Mouse (Mus musculus): ENCODE data around the gene Zc3h13. TPM values are rescaled to one million over a fixed set of nuclear protein-coding genes. Genes with fewer than 3 reads are reported as not detected.

Gene Zc3h13
- polyA plus RNA-seq, 1 experiment from 2014 or later = 38.5 TPM

GRCm38 (mm10) chr14:75309336-75309992 is 25.3 kb downstream of the Zc3h13 start:
- no peak overlapping the region for H3K4me2 ChIP-seq (ENCODE audit: low read length)
- no peaks in the 10 kb centered on the region for H3K4me1 ChIP-seq (ENCODE audit: control insufficient read depth, insufficient read depth, low read depth, low read length)
- no peak overlapping the region for H3K27ac ChIP-seq (ENCODE audit: low read depth, low read length)
- ATAC-seq = no peak
- 65% methylated on average over 5 of the region's 5 CpGs for WGBS
- no peak overlapping the region for H3K9ac ChIP-seq (ENCODE audit: low read depth, low read length)
- no peak overlapping the region for H3K4me3 ChIP-seq (ENCODE audit: low read length)
- no peaks in the 10 kb centered on the region for H3K9me3 ChIP-seq (ENCODE audit: control insufficient read depth, low read length)
- no peaks in the 10 kb centered on the region for H3K36me3 ChIP-seq (ENCODE audit: control insufficient read depth, insufficient read depth, low read length)
- H3K27me3 ChIP-seq (replicated peaks; ENCODE audit: control insufficient read depth, insufficient read depth, low read length) = no peaks in the 10 kb centered on the region

GRCm38 (mm10) chr14:75314484-75314883 is 30.3 kb downstream of the Zc3h13 start:
- Histone ChIP-seq H3K9me3 (ENCODE audit: control insufficient read depth, low read length) (no peaks in the 10 kb centered on the region), H3K4me1 (ENCODE audit: control insufficient read depth, insufficient read depth, low read depth, low read length) (no peaks in the 10 kb centered on the region), H3K27ac (ENCODE audit: low read depth, low read length) (no peak overlapping the region), H3K27me3 (replicated peaks; ENCODE audit: control insufficient read depth, insufficient read depth, low read length) (no peaks in the 10 kb centered on the region), H3K9ac (ENCODE audit: low read depth, low read length) (no peak overlapping the region), H3K4me2 (ENCODE audit: low read length) (no peak overlapping the region), H3K36me3 (ENCODE audit: control insufficient read depth, insufficient read depth, low read length) (no peaks in the 10 kb centered on the region), H3K4me3 (ENCODE audit: low read length) (no peak overlapping the region)
- ATAC-seq = no peak
- WGBS = 78% methylated on average over 2 of the region's 2 CpGs

- Histone ChIP-seq H3K4me2 (ENCODE audit: low read length) (no peak overlapping the region), H3K27me3 (replicated peaks; ENCODE audit: control insufficient read depth, insufficient read depth, low read length) (no peaks in the 10 kb centered on the region), H3K9ac (ENCODE audit: low read depth, low read length) (no peak overlapping the region), H3K36me3 (ENCODE audit: control insufficient read depth, insufficient read depth, low read length) (peaks cover 19% of the 10 kb centered on the region), H3K4me3 (ENCODE audit: low read length) (no peak overlapping the region), H3K4me1 (ENCODE audit: control insufficient read depth, insufficient read depth, low read depth, low read length) (no peaks in the 10 kb centered on the region), H3K27ac (ENCODE audit: low read depth, low read length) (no peak overlapping the region), H3K9me3 (ENCODE audit: control insufficient read depth, low read length) (no peaks in the 10 kb centered on the region)
- 95% methylated on average over 2 of the region's 2 CpGs for WGBS
- no peak for ATAC-seq
Observed at GRCm38 (mm10) chr14:75318736-75319135, 34.6 kb downstream of the Zc3h13 start.

- Histone ChIP-seq H3K4me3 (ENCODE audit: low read length) (no peak overlapping the region), H3K27me3 (replicated peaks; ENCODE audit: control insufficient read depth, insufficient read depth, low read length) (no peaks in the 10 kb centered on the region), H3K9ac (ENCODE audit: low read depth, low read length) (no peak overlapping the region), H3K4me2 (ENCODE audit: low read length) (no peak overlapping the region), H3K27ac (ENCODE audit: low read depth, low read length) (no peak overlapping the region), H3K4me1 (ENCODE audit: control insufficient read depth, insufficient read depth, low read depth, low read length) (no peaks in the 10 kb centered on the region), H3K9me3 (ENCODE audit: control insufficient read depth, low read length) (no peaks in the 10 kb centered on the region), H3K36me3 (ENCODE audit: control insufficient read depth, insufficient read depth, low read length) (peaks cover 21% of the 10 kb centered on the region)
- ATAC-seq = no peak
- 95% methylated on average over 5 of the region's 5 CpGs for WGBS
Observed at GRCm38 (mm10) chr14:75320269-75320668, 36.1 kb downstream of the Zc3h13 start.

GRCm38 (mm10) chr14:75323354-75323753 is 39.2 kb downstream of the Zc3h13 start:
- no peak overlapping the region for H3K27ac ChIP-seq (ENCODE audit: low read depth, low read length)
- H3K9ac ChIP-seq (ENCODE audit: low read depth, low read length) = no peak overlapping the region
- no peak overlapping the region for H3K4me2 ChIP-seq (ENCODE audit: low read length)
- no peaks in the 10 kb centered on the region for H3K4me1 ChIP-seq (ENCODE audit: control insufficient read depth, insufficient read depth, low read depth, low read length)
- no peaks in the 10 kb centered on the region for H3K27me3 ChIP-seq (replicated peaks; ENCODE audit: control insufficient read depth, insufficient read depth, low read length)
- H3K4me3 ChIP-seq (ENCODE audit: low read length) = no peak overlapping the region
- no peaks in the 10 kb centered on the region for H3K9me3 ChIP-seq (ENCODE audit: control insufficient read depth, low read length)
- no peak for ATAC-seq
- WGBS = 96% methylated on average over 32 of the region's 32 CpGs
- peaks cover 24% of the 10 kb centered on the region for H3K36me3 ChIP-seq (ENCODE audit: control insufficient read depth, insufficient read depth, low read length)

- 81% methylated on average over 8 of the region's 8 CpGs for WGBS
Observed at GRCm38 (mm10) chr14:75328062-75328461, 43.9 kb downstream of the Zc3h13 start.

GRCm38 (mm10) chr14:75330621-75331020 is 46.4 kb downstream of the Zc3h13 start:
- Histone ChIP-seq H3K4me1 (ENCODE audit: control insufficient read depth, insufficient read depth, low read depth, low read length) (no peaks in the 10 kb centered on the region), H3K4me3 (ENCODE audit: low read length) (no peak overlapping the region), H3K36me3 (ENCODE audit: control insufficient read depth, insufficient read depth, low read length) (peaks cover 17% of the 10 kb centered on the region), H3K4me2 (ENCODE audit: low read length) (no peak overlapping the region), H3K9ac (ENCODE audit: low read depth, low read length) (no peak overlapping the region), H3K27ac (ENCODE audit: low read depth, low read length) (no peak overlapping the region), H3K9me3 (ENCODE audit: control insufficient read depth, low read length) (no peaks in the 10 kb centered on the region), H3K27me3 (replicated peaks; ENCODE audit: control insufficient read depth, insufficient read depth, low read length) (no peaks in the 10 kb centered on the region)
- 77% methylated on average over 6 of the region's 6 CpGs for WGBS
- ATAC-seq = no peak

More at GRCm38 (mm10) chr14:75328062-75328461, 43.9 kb downstream of the Zc3h13 start:
- H3K9me3 ChIP-seq (ENCODE audit: control insufficient read depth, low read length) = no peaks in the 10 kb centered on the region
- H3K4me2 ChIP-seq (ENCODE audit: low read length) = no peak overlapping the region
- H3K4me1 ChIP-seq (ENCODE audit: control insufficient read depth, insufficient read depth, low read depth, low read length) = no peaks in the 10 kb centered on the region
- ATAC-seq = no peak
- H3K9ac ChIP-seq (ENCODE audit: low read depth, low read length) = no peak overlapping the region
- peaks cover 26% of the 10 kb centered on the region for H3K36me3 ChIP-seq (ENCODE audit: control insufficient read depth, insufficient read depth, low read length)
- no peak overlapping the region for H3K4me3 ChIP-seq (ENCODE audit: low read length)
- H3K27me3 ChIP-seq (replicated peaks; ENCODE audit: control insufficient read depth, insufficient read depth, low read length) = no peaks in the 10 kb centered on the region
- no peak overlapping the region for H3K27ac ChIP-seq (ENCODE audit: low read depth, low read length)

- 93% methylated on average over 4 of the region's 4 CpGs for WGBS
Observed at GRCm38 (mm10) chr14:75334321-75334720, 50.1 kb downstream of the Zc3h13 start.

GRCm38 (mm10) chr14:75337884-75338283 is 53.7 kb downstream of the Zc3h13 start:
- Histone ChIP-seq H3K4me2 (ENCODE audit: low read length) (no peak overlapping the region), H3K27me3 (replicated peaks; ENCODE audit: control insufficient read depth, insufficient read depth, low read length) (no peaks in the 10 kb centered on the region), H3K9me3 (ENCODE audit: control insufficient read depth, low read length) (no peaks in the 10 kb centered on the region), H3K4me1 (ENCODE audit: control insufficient read depth, insufficient read depth, low read depth, low read length) (no peaks in the 10 kb centered on the region), H3K9ac (ENCODE audit: low read depth, low read length) (no peak overlapping the region), H3K4me3 (ENCODE audit: low read length) (no peak overlapping the region), H3K36me3 (ENCODE audit: control insufficient read depth, insufficient read depth, low read length) (0 out of 2 replicates have a peak, but pooled peaks cover 2% of the 10 kb centered on the region), H3K27ac (ENCODE audit: low read depth, low read length) (no peak overlapping the region)
- no peak for ATAC-seq
- 94% methylated on average over 2 of the region's 2 CpGs for WGBS

More at GRCm38 (mm10) chr14:75334321-75334720, 50.1 kb downstream of the Zc3h13 start:
- H3K9me3 ChIP-seq (ENCODE audit: control insufficient read depth, low read length) = no peaks in the 10 kb centered on the region
- no peaks in the 10 kb centered on the region for H3K4me1 ChIP-seq (ENCODE audit: control insufficient read depth, insufficient read depth, low read depth, low read length)
- peaks cover 16% of the 10 kb centered on the region for H3K36me3 ChIP-seq (ENCODE audit: control insufficient read depth, insufficient read depth, low read length)
- no peak overlapping the region for H3K4me3 ChIP-seq (ENCODE audit: low read length)
- H3K9ac ChIP-seq (ENCODE audit: low read depth, low read length) = no peak overlapping the region
- no peak for ATAC-seq
- no peak overlapping the region for H3K4me2 ChIP-seq (ENCODE audit: low read length)
- no peaks in the 10 kb centered on the region for H3K27me3 ChIP-seq (replicated peaks; ENCODE audit: control insufficient read depth, insufficient read depth, low read length)
- H3K27ac ChIP-seq (ENCODE audit: low read depth, low read length) = no peak overlapping the region
